Mouse (Mus musculus): ENCODE data around the gene Mcts2.
A peak's percentile ranks its signal among the peaks of the same experiment; 100 is the strongest.

The Mcts2 gene

GRCm38 (mm10) chr2:152725178-152725750 lies 38.4 kb downstream of the Mcts2 start:
- no peak for DNase-seq (ENCODE audit: low spot score)

GRCm38 (mm10) chr2:152726213-152726612 lies 39.4 kb downstream of the Mcts2 start:
- DNase-seq (ENCODE audit: low spot score), result no peak

GRCm38 (mm10) chr2:152726751-152727335 lies 40.0 kb downstream of the Mcts2 start:
- DNase-seq (ENCODE audit: low spot score), result no peak

GRCm38 (mm10) chr2:152727795-152728510 lies 41.1 kb downstream of the Mcts2 start:
- DNase-seq (ENCODE audit: low spot score), result no peak

GRCm38 (mm10) chr2:152728594-152728993 lies 41.8 kb downstream of the Mcts2 start:
- DNase-seq (ENCODE audit: low spot score), result no peak

GRCm38 (mm10) chr2:152729013-152729635 lies 42.3 kb downstream of the Mcts2 start:
- no peak for DNase-seq (ENCODE audit: low spot score)

GRCm38 (mm10) chr2:152729636-152730020 lies 42.8 kb downstream of the Mcts2 start:
- DNase-seq (ENCODE audit: low spot score), result peak; percentile 76

- no peak for DNase-seq (ENCODE audit: low spot score)
Measured at GRCm38 (mm10) chr2:152733201-152733600, 46.4 kb downstream of the Mcts2 start.

- no peak for DNase-seq (ENCODE audit: low spot score)
Measured at GRCm38 (mm10) chr2:152734501-152734900, 47.7 kb downstream of the Mcts2 start.

GRCm38 (mm10) chr2:152734984-152735383 lies 48.1 kb downstream of the Mcts2 start:
- DNase-seq (ENCODE audit: low spot score), result peak; percentile 94

- DNase-seq (ENCODE audit: low spot score), result peak; percentile 83
Measured at GRCm38 (mm10) chr2:152736090-152736601, 49.3 kb downstream of the Mcts2 start, which contains the start of gene Id1. Id1 (plus strand) TSS chr2:152736251.

GRCm38 (mm10) chr2:152736748-152737147 lies 49.9 kb downstream of the Mcts2 start:
- no peak for DNase-seq (ENCODE audit: low spot score)

Measured in ovary, adult 18-20 months (tissue).